Mouse (Mus musculus): ENCODE measurements around the gene Arid5b. TPM values are rescaled to one million over a fixed set of nuclear protein-coding genes. Genes with fewer than 3 reads are reported as not detected.

Arid5b gene
- polyA plus RNA-seq, 1 experiment from 2014 or later = 17.6 TPM

- H3K4me2 ChIP-seq (ENCODE audit: low read length) = no peak overlapping the region
- H3K27me3 ChIP-seq (ENCODE audit: control insufficient read depth, insufficient read depth, low read depth, low read length) = no peaks in the 10 kb centered on the region
- H3K4me3 ChIP-seq (ENCODE audit: low read depth, low read length) = no peak overlapping the region
- no peaks in the 10 kb centered on the region for H3K9me3 ChIP-seq (replicated peaks; ENCODE audit: control insufficient read depth, low read length, poor library complexity, severe bottlenecking)
- WGBS = 78% methylated on average over 3 of the region's 3 CpGs
- H3K4me1 ChIP-seq (ENCODE audit: control insufficient read depth, insufficient read depth, low read length) = peaks cover 2% of the 10 kb centered on the region
- ATAC-seq = no peak
- H3K9ac ChIP-seq (ENCODE audit: low read depth, low read length) = no peak overlapping the region
- peaks cover 7% of the 10 kb centered on the region for H3K36me3 ChIP-seq (ENCODE audit: control insufficient read depth, insufficient read depth, low read length)
- no peak overlapping the region for H3K27ac ChIP-seq (ENCODE audit: low read length)
These were observed 38.3 kb downstream of the Arid5b start for GRCm38 (mm10) chr10:68240094-68240803.

DNA sequence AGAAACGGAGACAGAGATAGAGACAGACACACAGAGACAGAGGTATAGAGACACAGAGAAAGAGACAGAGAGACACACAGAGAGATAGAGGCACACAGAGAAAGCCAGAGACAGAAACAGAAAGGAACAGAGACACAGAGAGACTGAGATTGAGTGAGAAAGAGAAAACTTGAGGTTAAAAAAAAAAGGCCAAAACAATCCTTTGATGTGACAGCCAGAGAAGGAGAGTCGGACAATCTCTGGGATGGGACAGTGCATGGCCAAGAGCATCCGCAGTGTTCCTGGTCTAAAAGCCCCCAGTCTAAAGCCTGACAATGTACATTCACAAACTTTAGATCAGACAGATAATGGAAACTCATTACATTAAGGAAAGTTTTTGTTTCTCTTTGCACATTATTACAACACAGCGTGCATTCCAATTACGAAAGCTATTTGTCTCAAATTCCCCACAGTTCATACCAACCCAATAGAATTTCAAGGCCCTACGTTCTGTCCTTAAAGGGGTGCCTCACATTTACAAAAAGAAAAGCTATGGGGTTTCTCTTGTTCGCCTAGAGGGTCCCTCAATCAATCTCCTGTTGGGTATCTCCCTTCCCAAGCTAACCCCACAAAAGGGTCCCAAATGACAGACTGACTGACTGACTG is 39.0 kb downstream of the Arid5b start:
- no peak overlapping the region for H3K27ac ChIP-seq (ENCODE audit: low read length)
- H3K4me1 ChIP-seq (ENCODE audit: control insufficient read depth, insufficient read depth, low read length) = peaks cover 2% of the 10 kb centered on the region
- H3K36me3 ChIP-seq (ENCODE audit: control insufficient read depth, insufficient read depth, low read length) = peaks cover 7% of the 10 kb centered on the region
- WGBS = 75% methylated on average over 7 of the region's 7 CpGs
- H3K9ac ChIP-seq (ENCODE audit: low read depth, low read length) = no peak overlapping the region
- no peak overlapping the region for H3K4me2 ChIP-seq (ENCODE audit: low read length)
- no peaks in the 10 kb centered on the region for H3K9me3 ChIP-seq (replicated peaks; ENCODE audit: control insufficient read depth, low read length, poor library complexity, severe bottlenecking)
- no peaks in the 10 kb centered on the region for H3K27me3 ChIP-seq (ENCODE audit: control insufficient read depth, insufficient read depth, low read depth, low read length)
- no peak overlapping the region for H3K4me3 ChIP-seq (ENCODE audit: low read depth, low read length)
- no peak for ATAC-seq

GRCm38 (mm10) chr10:68238707-68239425 is 39.7 kb downstream of the Arid5b start:
- H3K4me3 ChIP-seq (ENCODE audit: low read depth, low read length) = no peak overlapping the region
- H3K4me1 ChIP-seq (ENCODE audit: control insufficient read depth, insufficient read depth, low read length) = peaks cover 2% of the 10 kb centered on the region
- peaks cover 7% of the 10 kb centered on the region for H3K36me3 ChIP-seq (ENCODE audit: control insufficient read depth, insufficient read depth, low read length)
- H3K9me3 ChIP-seq (replicated peaks; ENCODE audit: control insufficient read depth, low read length, poor library complexity, severe bottlenecking) = no peaks in the 10 kb centered on the region
- no peak overlapping the region for H3K27ac ChIP-seq (ENCODE audit: low read length)
- H3K4me2 ChIP-seq (ENCODE audit: low read length) = no peak overlapping the region
- H3K27me3 ChIP-seq (ENCODE audit: control insufficient read depth, insufficient read depth, low read depth, low read length) = no peaks in the 10 kb centered on the region
- no peak overlapping the region for H3K9ac ChIP-seq (ENCODE audit: low read depth, low read length)
- ATAC-seq = no peak
- 44% methylated on average over 5 of the region's 5 CpGs for WGBS

- Histone ChIP-seq H3K27me3 (ENCODE audit: control insufficient read depth, insufficient read depth, low read depth, low read length) (no peaks in the 10 kb centered on the region), H3K4me1 (ENCODE audit: control insufficient read depth, insufficient read depth, low read length) (peaks cover 2% of the 10 kb centered on the region), H3K36me3 (ENCODE audit: control insufficient read depth, insufficient read depth, low read length) (peaks cover 7% of the 10 kb centered on the region), H3K27ac (ENCODE audit: low read length) (no peak overlapping the region), H3K4me2 (ENCODE audit: low read length) (no peak overlapping the region), H3K9ac (ENCODE audit: low read depth, low read length) (no peak overlapping the region), H3K9me3 (replicated peaks; ENCODE audit: control insufficient read depth, low read length, poor library complexity, severe bottlenecking) (no peaks in the 10 kb centered on the region), H3K4me3 (ENCODE audit: low read depth, low read length) (no peak overlapping the region)
- WGBS = 45% methylated on average over 3 of the region's 3 CpGs
- ATAC-seq = no peak
These were observed 40.4 kb downstream of the Arid5b start for GRCm38 (mm10) chr10:68238182-68238581.

- H3K27me3 ChIP-seq (ENCODE audit: control insufficient read depth, insufficient read depth, low read depth, low read length) = no peaks in the 10 kb centered on the region
- H3K4me2 ChIP-seq (ENCODE audit: low read length) = no peak overlapping the region
- ATAC-seq = no peak
- H3K4me1 ChIP-seq (ENCODE audit: control insufficient read depth, insufficient read depth, low read length) = peaks cover 2% of the 10 kb centered on the region
- no peaks in the 10 kb centered on the region for H3K9me3 ChIP-seq (replicated peaks; ENCODE audit: control insufficient read depth, low read length, poor library complexity, severe bottlenecking)
- no peak overlapping the region for H3K4me3 ChIP-seq (ENCODE audit: low read depth, low read length)
- peaks cover 4% of the 10 kb centered on the region for H3K36me3 ChIP-seq (ENCODE audit: control insufficient read depth, insufficient read depth, low read length)
- no peak overlapping the region for H3K9ac ChIP-seq (ENCODE audit: low read depth, low read length)
- no peak overlapping the region for H3K27ac ChIP-seq (ENCODE audit: low read length)
- 86% methylated on average over 14 of the region's 14 CpGs for WGBS
These were observed 41.5 kb downstream of the Arid5b start for GRCm38 (mm10) chr10:68236956-68237455.

DNA sequence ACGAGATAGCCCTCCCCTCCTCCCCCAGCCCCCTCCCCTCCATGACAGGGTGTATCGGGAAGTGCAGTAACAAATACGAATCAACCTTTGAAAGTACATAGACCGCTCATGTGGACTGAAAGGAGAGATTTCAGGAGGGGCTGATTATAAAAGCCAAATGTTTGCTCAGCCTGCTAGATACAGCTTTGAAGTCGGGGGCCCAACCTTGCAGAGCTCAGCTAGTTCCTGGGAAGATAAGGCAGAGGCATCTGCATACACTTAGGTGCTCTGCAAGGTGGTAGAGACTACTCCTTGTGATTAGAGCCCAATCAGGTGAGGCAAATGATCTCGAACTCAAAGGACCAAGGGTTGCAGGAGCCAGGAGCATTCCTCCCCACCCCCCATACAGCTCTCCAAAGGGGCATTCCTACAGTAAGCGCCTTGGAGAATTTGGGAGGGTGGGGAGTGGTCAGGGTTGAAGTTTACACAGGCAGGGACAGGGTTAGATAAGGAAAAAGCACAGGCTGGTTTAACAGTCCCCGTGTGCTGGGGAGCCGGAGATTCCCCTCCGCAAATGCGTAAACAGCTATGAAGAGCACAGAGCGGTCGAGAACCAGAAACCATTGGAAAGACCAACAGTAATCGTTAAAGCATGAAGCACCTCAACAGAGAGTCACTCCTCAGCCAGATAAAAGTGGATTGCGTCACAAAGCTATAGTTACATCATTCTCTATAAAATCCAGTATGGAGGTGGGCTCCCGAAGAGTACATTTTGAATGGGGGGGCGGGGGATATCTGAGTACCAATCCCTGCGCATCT is 47.0 kb downstream of the Arid5b start:
- 73% methylated on average over 18 of the region's 18 CpGs for WGBS
- Histone ChIP-seq H3K4me2 (ENCODE audit: low read length) (no peak overlapping the region), H3K9ac (ENCODE audit: low read depth, low read length) (no peak overlapping the region), H3K27me3 (ENCODE audit: control insufficient read depth, insufficient read depth, low read depth, low read length) (no peaks in the 10 kb centered on the region), H3K9me3 (replicated peaks; ENCODE audit: control insufficient read depth, low read length, poor library complexity, severe bottlenecking) (no peaks in the 10 kb centered on the region), H3K36me3 (ENCODE audit: control insufficient read depth, insufficient read depth, low read length) (peaks cover 2% of the 10 kb centered on the region; the same call in 1 of the 2 replicates), H3K4me1 (ENCODE audit: control insufficient read depth, insufficient read depth, low read length) (no peaks in the 10 kb centered on the region), H3K4me3 (ENCODE audit: low read depth, low read length) (no peak overlapping the region), H3K27ac (ENCODE audit: low read length) (no peak overlapping the region)
- ATAC-seq = 0 out of 2 replicates have a peak, but pooled peaks have one; percentile 32

DNA sequence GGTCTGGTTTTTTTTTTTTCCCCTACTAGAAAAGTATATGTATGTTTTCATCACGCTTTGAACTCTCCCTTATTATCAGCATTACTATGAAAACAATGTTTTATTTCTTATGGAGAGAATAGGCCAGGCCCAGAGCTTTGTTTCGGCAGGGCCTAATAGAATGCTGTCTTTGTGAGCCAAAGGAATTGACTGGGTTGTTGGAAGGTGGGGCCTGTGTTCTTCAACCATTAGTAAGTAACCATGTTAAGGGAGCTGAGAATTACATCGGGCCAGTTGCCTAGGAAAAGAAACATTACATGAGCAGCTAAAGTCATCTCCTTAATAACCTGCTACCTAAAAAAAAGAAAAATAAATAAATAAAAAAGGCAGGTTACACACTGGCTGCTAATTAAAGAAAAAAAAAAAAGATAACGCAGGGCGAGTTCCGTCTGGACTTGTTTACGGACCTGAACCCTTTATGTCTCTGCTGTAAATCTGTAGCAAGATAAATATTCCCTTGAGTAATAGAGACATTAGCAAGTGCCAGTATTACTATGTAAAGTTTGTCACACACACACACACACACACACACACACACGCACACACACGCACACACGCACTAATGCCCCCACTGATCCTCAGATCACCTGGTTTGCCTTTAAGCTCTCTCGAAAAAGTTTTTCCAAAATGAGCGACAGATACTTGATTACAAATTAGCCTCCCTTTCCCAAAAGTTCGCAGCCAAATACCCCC is 47.7 kb downstream of the Arid5b start:
- Histone ChIP-seq H3K4me1 (ENCODE audit: control insufficient read depth, insufficient read depth, low read length) (no peaks in the 10 kb centered on the region), H3K4me3 (ENCODE audit: low read depth, low read length) (no peak overlapping the region), H3K9me3 (replicated peaks; ENCODE audit: control insufficient read depth, low read length, poor library complexity, severe bottlenecking) (no peaks in the 10 kb centered on the region), H3K27ac (ENCODE audit: low read length) (no peak overlapping the region), H3K4me2 (ENCODE audit: low read length) (no peak overlapping the region), H3K9ac (ENCODE audit: low read depth, low read length) (no peak overlapping the region), H3K27me3 (ENCODE audit: control insufficient read depth, insufficient read depth, low read depth, low read length) (no peaks in the 10 kb centered on the region), H3K36me3 (ENCODE audit: control insufficient read depth, insufficient read depth, low read length) (peaks cover 2% of the 10 kb centered on the region; the same call in 1 of the 2 replicates)
- WGBS = 79% methylated on average over 13 of the region's 13 CpGs
- no peak for ATAC-seq
